Mouse (Mus musculus): ENCODE measurements around the gene Zfp764.

DNA sequence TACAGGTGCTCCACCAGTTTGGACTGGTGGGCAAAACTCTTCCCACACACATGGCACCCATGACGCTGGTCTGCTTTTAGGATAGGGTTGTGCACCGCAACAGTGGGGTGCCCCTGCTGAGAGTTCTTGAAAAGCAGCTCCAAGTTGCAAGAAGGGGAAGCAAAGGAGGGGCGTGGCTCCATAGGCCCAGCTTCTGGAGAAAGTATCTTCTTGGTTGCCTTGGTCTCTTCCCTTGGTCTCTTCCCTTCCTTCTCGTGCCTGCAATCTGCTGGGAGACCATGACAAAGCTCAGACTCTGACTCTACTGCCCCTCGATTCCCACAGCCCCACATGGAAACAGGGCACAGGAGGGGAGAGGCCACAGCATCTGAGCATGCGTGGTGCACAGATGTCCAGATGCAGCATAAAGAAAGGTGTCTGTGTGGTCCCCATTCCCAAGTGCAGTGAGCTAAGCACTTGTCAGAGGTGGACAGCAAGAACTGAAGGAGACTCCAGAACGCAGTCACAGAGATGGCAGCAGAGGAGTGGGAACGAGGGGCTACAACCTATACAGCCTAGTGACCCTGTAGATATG lies 14.3 kb downstream of the Zfp764 start:
- TF ChIP-seq CTCF (IDR thresholded peaks at IDR 0.05; ENCODE audit: low read depth, low read length) (no peak), POLR2A (IDR thresholded peaks at IDR 0.05; ENCODE audit: extremely low read depth, insufficient read depth, low read length) (no peak)
